Mouse (Mus musculus) brain, embryonic 14.5 days (tissue): ENCODE measurements around the gene Alyref2.

ENCODE experiments used
- CTCF ChIP-seq: fragments of 200-500 bp; IDR thresholded peaks from 2 replicates; pipeline ENCODE4 v1.5.1; 2012; ENCODE audit warnings: inconsistent platforms, mild to moderate bottlenecking, moderate library complexity, borderline replicate concordance; ENCODE audit not compliant: insufficient read depth, insufficient read length; ENCODE audit errors: extremely low read depth
- POLR2A ChIP-seq: fragments of 200-500 bp; IDR thresholded peaks from 2 replicates; pipeline ENCODE4 v1.6.1; 2012; ENCODE audit warnings: mild to moderate bottlenecking, inconsistent platforms, borderline replicate concordance; ENCODE audit not compliant: poor library complexity, insufficient read depth, insufficient read length, severe bottlenecking; ENCODE audit errors: extremely low read depth

DNA sequence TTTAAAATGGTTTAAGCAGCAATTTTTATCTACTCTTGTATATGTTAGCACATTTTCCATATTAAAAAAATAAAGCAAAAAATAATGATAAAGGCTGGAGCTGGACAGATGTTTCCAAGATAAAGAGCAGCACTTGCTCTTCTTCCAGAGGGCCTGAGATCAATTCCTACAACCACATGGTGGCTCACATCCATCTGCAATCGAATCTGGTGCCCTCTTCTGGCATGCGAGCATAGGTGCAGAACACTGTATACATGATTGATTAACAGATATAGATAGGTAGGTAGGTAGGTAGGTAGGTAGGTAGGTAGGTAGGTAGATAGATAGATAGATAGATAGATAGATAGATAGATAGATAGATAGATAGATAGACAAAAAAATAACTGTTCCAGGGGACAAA lies 29.6 kb downstream of the Alyref2 start:
- TF ChIP-seq CTCF (0 out of 2 replicates have a peak, but pooled peaks have one; percentile 9), POLR2A (no peak)
